Mouse (Mus musculus) forebrain, embryonic 11.5 days (tissue): ENCODE results near the gene Suclg2. TPM values are rescaled to one million over a fixed set of nuclear protein-coding genes. Genes with fewer than 3 reads are reported as not detected.

Source experiments
- ATAC-seq: fragments of 200-750 bp; cut with Nextera tagmentation; replicated peaks from 2 replicates; pipeline ENCODE4 v1.8.0; 2017; ENCODE audit warnings: moderate TSS enrichment; ENCODE audit not compliant: low FRiP score
- DNase-seq: peaks from one replicate; pipeline ENCODE4 v3.0.0-alpha.2; 2017; ENCODE audit warnings: low spot score
- H3K27ac ChIP-seq: fragments of 300-500 bp; sonication (generic); 2 replicates; pipeline ENCODE4 v1.5.1; 2014; ENCODE audit warnings: low read depth, low read length
- H3K27me3 ChIP-seq: fragments of 300-500 bp; sonication (generic); 2 replicates; pipeline ENCODE4 v1.6.1; 2014; ENCODE audit warnings: mild to moderate bottlenecking, low read length, mixed read lengths; ENCODE audit not compliant: control insufficient read depth, insufficient read depth
- H3K36me3 ChIP-seq: fragments of 300-500 bp; sonication (generic); 2 replicates; pipeline ENCODE4 v1.6.1; 2014; ENCODE audit warnings: mild to moderate bottlenecking, low read length, moderate library complexity, mixed read lengths; ENCODE audit not compliant: control insufficient read depth, insufficient read depth
- H3K4me1 ChIP-seq: fragments of 300-500 bp; sonication (generic); replicated peaks from 2 replicates; pipeline ENCODE4 v1.6.1; 2014; ENCODE audit warnings: low read length, mixed read lengths; ENCODE audit not compliant: control insufficient read depth, insufficient read depth
- H3K4me2 ChIP-seq: fragments of 300-500 bp; sonication (generic); 2 replicates; pipeline ENCODE4 v1.6.1; 2014; ENCODE audit warnings: low read depth, mild to moderate bottlenecking, low read length, moderate library complexity, mixed read lengths; ENCODE audit not compliant: severe bottlenecking
- H3K4me3 ChIP-seq: fragments of 300-500 bp; sonication (generic); 2 replicates; pipeline ENCODE4 v1.5.1; 2014; ENCODE audit warnings: low read depth, low read length
- H3K9ac ChIP-seq: fragments of 300-500 bp; sonication (generic); 2 replicates; pipeline ENCODE4 v1.6.1; 2014; ENCODE audit warnings: low read length
- H3K9me3 ChIP-seq: fragments of 300-500 bp; sonication (generic); 2 replicates; pipeline ENCODE4 v1.6.1; 2016; ENCODE audit warnings: low read length, mixed read lengths; ENCODE audit not compliant: control insufficient read depth
- whole genome bisulfite sequencing: fragments of 180-500 bp; shearing (Covaris S2); extraction: QIAGEN DNeasy Blood & Tissue Kit; methylation state at CpG from one replicate; pipeline ENCODE4 v1.1.7; 2014; 5-methylcytosine and 5-hydroxymethylcytosine counted together
- polyA plus RNA-seq: library from polyadenylated mRNA; unstranded; fragments of >200 nt; fragmentation: Nextera tagmentation; extraction: Ambion mirVana; gene quantifications from 2 replicates; pipeline ENCODE4 v1.2.1, GENCODE M21; 2014

Gene Suclg2
- polyA plus RNA-seq, 1 experiment from 2014 or later = 52.9 TPM

DNA sequence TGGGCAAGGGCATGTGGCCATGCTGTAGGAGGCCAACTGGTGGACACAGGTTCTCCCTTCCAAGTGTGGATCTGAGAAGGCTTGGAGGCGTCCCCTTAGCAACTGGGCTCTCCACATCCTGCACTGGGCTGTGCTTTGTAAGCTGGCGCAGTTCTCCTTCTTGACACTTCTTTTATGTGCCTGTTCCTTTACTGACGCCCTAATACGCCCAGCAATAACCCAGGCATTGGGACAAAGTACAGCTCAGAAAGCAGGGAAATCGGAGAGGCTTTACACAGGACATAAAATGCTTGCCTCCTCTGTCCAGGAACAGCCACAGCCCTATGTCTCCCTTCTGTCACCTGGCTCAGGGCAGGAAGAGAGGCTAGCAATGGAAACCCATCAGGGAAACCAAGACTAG, 9.5 kb downstream of the Suclg2 start:
- 62% methylated on average over 5 of the region's 5 CpGs for WGBS
- no peak for ATAC-seq
- no peak for DNase-seq
- no peak overlapping the region for H3K4me3 ChIP-seq
- H3K36me3 ChIP-seq = no peaks in the 10 kb centered on the region
- no peaks in the 10 kb centered on the region for H3K4me1 ChIP-seq
- H3K27ac ChIP-seq = no peak overlapping the region
- H3K27me3 ChIP-seq = no peaks in the 10 kb centered on the region
- no peaks in the 10 kb centered on the region for H3K9me3 ChIP-seq
- H3K9ac ChIP-seq = no peak overlapping the region
- no peak overlapping the region for H3K4me2 ChIP-seq

DNA sequence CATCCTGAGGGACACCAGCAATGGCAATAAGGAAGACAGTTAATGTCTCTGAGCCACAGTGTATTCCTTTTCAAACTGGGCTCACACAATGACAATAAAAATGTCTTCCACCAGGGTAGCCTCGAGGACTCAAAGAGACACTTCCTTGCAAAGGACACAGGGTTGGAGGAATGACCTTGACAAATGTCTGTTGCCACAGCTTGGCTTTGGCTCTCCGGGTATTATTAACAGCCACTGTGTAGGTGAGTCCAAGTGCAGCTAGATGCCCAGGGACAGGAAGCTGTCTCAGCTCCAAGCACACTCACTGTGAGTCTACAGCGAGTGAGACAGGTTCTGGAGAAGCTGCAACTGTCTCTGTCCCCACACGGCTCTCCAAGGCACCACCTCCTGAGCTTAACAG, 14.0 kb downstream of the Suclg2 start:
- H3K27ac ChIP-seq = no peak overlapping the region
- H3K9me3 ChIP-seq = no peaks in the 10 kb centered on the region
- WGBS = 90% methylated on average over 4 of the region's 4 CpGs
- no peak overlapping the region for H3K4me3 ChIP-seq
- H3K36me3 ChIP-seq = no peaks in the 10 kb centered on the region
- DNase-seq (no peak), ATAC-seq (no peak)
- no peaks in the 10 kb centered on the region for H3K27me3 ChIP-seq
- no peaks in the 10 kb centered on the region for H3K4me1 ChIP-seq
- no peak overlapping the region for H3K4me2 ChIP-seq
- H3K9ac ChIP-seq = no peak overlapping the region

- no peaks in the 10 kb centered on the region for H3K4me1 ChIP-seq
- no peak for ATAC-seq
Observed at GRCm38 (mm10) chr6:95702200-95702599, 16.4 kb downstream of the Suclg2 start.

DNA sequence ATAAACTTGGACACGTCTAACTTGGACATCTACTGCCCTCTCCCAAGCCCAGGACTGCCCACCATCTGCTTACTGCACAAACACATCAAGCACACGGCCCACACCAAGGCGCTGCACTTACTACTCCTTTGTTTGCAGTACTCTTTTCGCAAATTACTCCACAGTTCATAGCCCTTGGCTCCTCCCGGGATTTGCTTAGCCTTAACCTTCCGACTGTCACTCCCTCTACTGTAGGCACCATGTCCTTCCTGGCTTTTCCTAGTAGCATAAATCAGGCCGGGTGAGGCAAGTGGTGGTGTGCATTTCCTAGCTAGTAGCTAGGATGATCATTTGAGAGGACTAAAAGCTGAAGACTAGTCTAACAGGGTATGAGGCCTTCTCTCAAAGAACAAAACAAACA, 16.8 kb downstream of the Suclg2 start:
- Histone ChIP-seq H3K36me3 (no peaks in the 10 kb centered on the region), H3K4me1 (no peaks in the 10 kb centered on the region), H3K9ac (no peak overlapping the region), H3K4me2 (no peak overlapping the region), H3K4me3 (no peak overlapping the region), H3K27me3 (no peaks in the 10 kb centered on the region), H3K27ac (no peak overlapping the region), H3K9me3 (no peaks in the 10 kb centered on the region)
- ATAC-seq (no peak), DNase-seq (no peak)
- 85% methylated on average over 7 of the region's 7 CpGs for WGBS

More at GRCm38 (mm10) chr6:95702200-95702599, 16.4 kb downstream of the Suclg2 start:
- WGBS = 84% methylated on average over 9 of the region's 9 CpGs
- no peak overlapping the region for H3K4me2 ChIP-seq
- no peak for DNase-seq
- no peaks in the 10 kb centered on the region for H3K36me3 ChIP-seq
- no peak overlapping the region for H3K4me3 ChIP-seq
- H3K9me3 ChIP-seq = no peaks in the 10 kb centered on the region
- H3K27me3 ChIP-seq = no peaks in the 10 kb centered on the region
- no peak overlapping the region for H3K27ac ChIP-seq
- H3K9ac ChIP-seq = no peak overlapping the region

GRCm38 (mm10) chr6:95700981-95701610, 17.5 kb downstream of the Suclg2 start:
- H3K4me3 ChIP-seq = no peak overlapping the region
- DNase-seq (no peak), ATAC-seq (no peak)
- no peaks in the 10 kb centered on the region for H3K4me1 ChIP-seq
- H3K4me2 ChIP-seq = no peak overlapping the region
- H3K27me3 ChIP-seq = no peaks in the 10 kb centered on the region
- H3K36me3 ChIP-seq = no peaks in the 10 kb centered on the region
- H3K9ac ChIP-seq = no peak overlapping the region
- H3K27ac ChIP-seq = no peak overlapping the region
- WGBS = 78% methylated on average over 2 of the region's 2 CpGs
- H3K9me3 ChIP-seq = no peaks in the 10 kb centered on the region

- Histone ChIP-seq H3K27me3 (no peaks in the 10 kb centered on the region), H3K9me3 (no peaks in the 10 kb centered on the region), H3K4me3 (no peak overlapping the region), H3K4me2 (no peak overlapping the region), H3K36me3 (no peaks in the 10 kb centered on the region), H3K4me1 (no peaks in the 10 kb centered on the region), H3K27ac (no peak overlapping the region), H3K9ac (no peak overlapping the region)
- ATAC-seq = no peak
- 78% methylated on average over 5 of the region's 5 CpGs for WGBS
- DNase-seq = no peak
Observed at GRCm38 (mm10) chr6:95700191-95700590, 18.4 kb downstream of the Suclg2 start.

- Histone ChIP-seq H3K36me3 (no peaks in the 10 kb centered on the region), H3K4me3 (no peak overlapping the region), H3K9ac (no peak overlapping the region), H3K4me1 (no peaks in the 10 kb centered on the region), H3K27me3 (no peaks in the 10 kb centered on the region), H3K4me2 (no peak overlapping the region), H3K27ac (no peak overlapping the region), H3K9me3 (no peaks in the 10 kb centered on the region)
- DNase-seq (no peak), ATAC-seq (no peak)
- WGBS = 90% methylated on average over 3 of the region's 3 CpGs
Observed at GRCm38 (mm10) chr6:95699326-95699725, 19.3 kb downstream of the Suclg2 start.

DNA sequence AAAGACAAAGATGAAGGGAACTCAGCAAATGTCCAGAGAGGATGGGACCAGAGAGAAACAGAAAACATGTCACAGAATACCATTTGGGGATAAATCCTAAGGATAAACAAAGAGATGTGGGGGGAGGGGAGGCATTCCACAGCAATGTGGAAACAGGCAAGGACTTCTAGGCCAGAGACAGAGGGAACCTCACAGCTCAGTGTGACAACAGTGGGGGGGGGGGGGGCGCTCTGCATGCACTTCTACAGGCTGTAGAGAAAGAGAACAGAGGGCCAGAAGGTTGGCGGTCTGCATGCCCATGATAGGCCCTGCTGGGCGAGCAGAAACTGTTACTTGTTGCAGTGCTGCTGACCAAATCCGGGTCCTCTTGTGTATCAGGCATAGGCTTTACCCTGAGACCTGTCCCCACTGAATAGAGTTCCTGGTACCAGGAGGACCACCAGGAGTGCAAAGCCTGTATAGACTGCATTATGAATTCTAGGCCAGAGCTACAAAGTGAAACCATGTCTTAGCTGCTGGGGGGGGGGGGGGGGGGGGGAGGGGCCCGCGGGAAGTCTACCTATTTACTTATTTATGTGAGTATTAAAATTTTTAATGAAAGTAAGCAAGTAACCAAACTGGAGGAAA, 20.0 kb downstream of the Suclg2 start:
- no peaks in the 10 kb centered on the region for H3K9me3 ChIP-seq
- no peak overlapping the region for H3K9ac ChIP-seq
- no peak overlapping the region for H3K4me3 ChIP-seq
- 24% methylated on average over 5 of the region's 6 CpGs for WGBS
- no peaks in the 10 kb centered on the region for H3K36me3 ChIP-seq
- DNase-seq = peak; percentile 55
- ATAC-seq = peak; percentile 66
- no peak overlapping the region for H3K27ac ChIP-seq
- H3K4me2 ChIP-seq = no peak overlapping the region
- H3K27me3 ChIP-seq = no peaks in the 10 kb centered on the region
- no peaks in the 10 kb centered on the region for H3K4me1 ChIP-seq

DNA sequence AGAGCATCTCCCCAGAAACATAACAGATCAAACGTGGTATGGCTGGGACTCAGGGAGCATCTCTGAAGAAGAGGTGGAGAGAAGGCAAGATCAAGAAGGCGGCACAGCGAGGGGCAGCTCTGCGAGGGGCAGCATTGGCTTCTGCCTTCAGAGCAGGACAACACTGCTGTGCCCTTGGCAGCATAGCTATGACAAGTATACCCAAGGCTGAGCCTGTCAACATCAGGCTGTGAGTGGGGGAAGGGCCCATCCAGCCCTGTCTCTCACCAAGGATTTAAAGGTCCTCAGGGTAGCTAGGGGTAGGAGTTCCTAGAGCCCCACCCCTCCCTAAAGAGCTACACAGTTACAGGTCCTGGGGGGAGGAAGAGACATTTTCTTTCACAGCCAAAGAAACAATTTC, 23.7 kb downstream of the Suclg2 start:
- no peak overlapping the region for H3K4me3 ChIP-seq
- no peak overlapping the region for H3K4me2 ChIP-seq
- H3K4me1 ChIP-seq = no peaks in the 10 kb centered on the region
- WGBS = 73% methylated on average over 4 of the region's 4 CpGs
- no peaks in the 10 kb centered on the region for H3K27me3 ChIP-seq
- no peak overlapping the region for H3K9ac ChIP-seq
- no peak overlapping the region for H3K27ac ChIP-seq
- ATAC-seq (no peak), DNase-seq (no peak)
- H3K9me3 ChIP-seq = no peaks in the 10 kb centered on the region
- H3K36me3 ChIP-seq = no peaks in the 10 kb centered on the region
